Mouse (Mus musculus): ENCODE data around the gene Slx1b.
"Not testable (repeated sequence)": the region's sequence is repeated elsewhere in the genome, so short reads cannot be mapped to it uniquely, and the experiment has no call there.

DNA sequence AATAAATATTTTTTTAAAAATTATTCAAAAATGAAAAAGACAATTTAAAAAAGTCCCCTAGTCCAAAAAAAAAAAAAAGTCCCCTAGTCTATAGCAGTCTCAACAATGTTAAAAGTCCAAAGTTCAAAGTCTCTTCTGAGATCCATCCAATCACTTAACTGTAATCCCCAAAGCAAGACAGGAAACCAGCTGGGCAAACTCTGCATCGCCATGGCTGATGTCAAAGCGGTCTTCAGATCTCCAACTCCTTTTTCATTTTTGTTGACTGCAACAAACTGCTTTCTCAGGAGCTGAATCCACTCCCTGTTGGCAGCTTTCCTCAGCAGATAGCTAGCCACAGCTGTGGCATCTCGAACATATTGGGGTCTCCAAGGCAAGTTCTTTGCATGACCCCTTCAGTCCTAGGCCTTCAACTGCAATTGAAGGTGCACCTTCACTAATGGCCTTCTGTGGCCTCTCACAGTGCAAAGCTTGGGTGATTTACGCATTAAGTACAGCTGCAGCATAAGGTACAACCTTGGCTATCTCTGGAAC lies 34.7 kb upstream of the Slx1b start:
- TF ChIP-seq CTCF (IDR thresholded peaks at IDR 0.05; ENCODE audit: borderline replicate concordance, extremely low read depth, insufficient read depth, insufficient read length); POLR2A (IDR thresholded peaks at IDR 0.05; ENCODE audit: borderline replicate concordance, extremely low read depth, insufficient read depth, insufficient read length, poor library complexity, severe bottlenecking): not testable (repeated sequence)
